Mouse (Mus musculus) heart, adult 2 months (tissue): Measurements from ENCODE around the gene Arntl2. TPM values are rescaled to one million over a fixed set of nuclear protein-coding genes. Genes with fewer than 3 reads are reported as not detected.

ENCODE experiments used
- DNase-seq, 2 experiments: peaks; one replicate each; pipeline ENCODE4 v3.0.0; 2021
- H3K27ac ChIP-seq: fragments of 200-600 bp; 2 replicates; pipeline ENCODE4 v1.8.1; 2022
- H3K27me3 ChIP-seq: fragments of 200-500 bp; 2 replicates; pipeline ENCODE4 v1.6.1; 2012; ENCODE audit warnings: mild to moderate bottlenecking, low read length, inconsistent platforms, mixed read lengths; ENCODE audit not compliant: control insufficient read depth, insufficient read depth
- H3K36me3 ChIP-seq: fragments of 200-500 bp; 2 replicates; pipeline ENCODE4 v1.6.1; 2012; ENCODE audit warnings: low read length, inconsistent platforms; ENCODE audit not compliant: control insufficient read depth, insufficient read depth
- H3K4me1 ChIP-seq: fragments of 200-500 bp; 2 replicates; pipeline ENCODE4 v1.6.1; 2011; ENCODE audit warnings: low read length; ENCODE audit not compliant: control insufficient read depth, insufficient read depth
- H3K4me3 ChIP-seq: fragments of 200-600 bp; 2 replicates; pipeline ENCODE4 v1.8.1; 2022
- H3K79me2 ChIP-seq: fragments of 200-500 bp; replicated peaks from 2 replicates; pipeline ENCODE4 v1.6.1; 2012; ENCODE audit warnings: mild to moderate bottlenecking, inconsistent platforms, low read length, moderate library complexity, mixed read lengths; ENCODE audit not compliant: control insufficient read depth, insufficient read depth
- H3K9ac ChIP-seq: fragments of 200-500 bp; 2 replicates; pipeline ENCODE4 v1.6.1; 2012; ENCODE audit warnings: low read depth, mild to moderate bottlenecking, control low read depth, inconsistent platforms, low read length, mixed read lengths
- CTCF ChIP-seq: fragments of 200-600 bp; IDR thresholded peaks from 2 replicates; pipeline ENCODE4 v1.8.1; 2022; ENCODE audit warnings: antibody characterized with exemption, mild to moderate bottlenecking, moderate library complexity
- EP300 ChIP-seq: fragments of 200-500 bp; IDR thresholded peaks from 2 replicates; pipeline ENCODE4 v1.6.1; 2011; ENCODE audit warnings: low read depth, low read length, control low read depth; ENCODE audit not compliant: insufficient read depth
- POLR2A ChIP-seq: fragments of 200-500 bp; IDR thresholded peaks from 2 replicates; pipeline ENCODE4 v1.6.1; 2011; ENCODE audit warnings: mild to moderate bottlenecking, low read depth, low read length, control low read depth; ENCODE audit not compliant: insufficient read depth
- WGBS: fragments of 180-500 bp; shearing (Covaris S2); methylation state at CpG from one replicate; pipeline ENCODE4 v1.1.7; 2018; 5-methylcytosine and 5-hydroxymethylcytosine counted together
- intact Hi-C: fragments of 180-260 bp; cut with DNase I; formaldehyde crosslinking; loops from one replicate; pipeline ENCODE4 v1.15.1; 2025
- polyA plus RNA-seq: library from polyadenylated mRNA; depleted of rRNA; stranded (reverse); fragments of >200 nt; gene quantifications from 2 replicates; pipeline ENCODE4 v1.2.3, GENCODE M21; 2012; rRNA removed
- total RNA-seq, 2 experiments: library from RNA; stranded (reverse); gene quantifications; 2 replicates each; pipeline ENCODE4 v1.2.3; 2021

Arntl2 gene
- total and polyA plus RNA-seq, 3 experiments = 0.86 to 2.6 (median 1.5) TPM

GRCm38 (mm10) chr6:146881896-146882770 lies 86.3 kb downstream of the Arntl2 start:
- H3K27ac ChIP-seq = no peak overlapping the region
- no peak overlapping the region for H3K4me3 ChIP-seq

More at GRCm38 (mm10) chr6:146881896-146882770, 86.3 kb downstream of the Arntl2 start:
- DNase-seq = no peak
- Histone ChIP-seq H3K4me1 (no peaks in the 10 kb centered on the region; the same call in none of the 2 replicates), H3K9ac (no peak overlapping the region), H3K27me3 (no peaks in the 10 kb centered on the region), H3K36me3 (no peaks in the 10 kb centered on the region), H3K79me2 (no peaks in the 10 kb centered on the region)
- 46% methylated on average over 13 of the region's 13 CpGs for WGBS
- intact Hi-C loops = no loop called here
- TF ChIP-seq POLR2A (no peak), CTCF (no peak), EP300 (no peak)

Other genes with a start within 250 kb of the Arntl2 start
- 10 to 100 TPM; 67.5 to 72.2 TPM for gene Fgfr1op2, start 218.9 kb upstream of the Arntl2 start, total RNA-seq
- 31.3 and 42.6 TPM in 2 replicates for gene Fgfr1op2, start 218.9 kb upstream of the Arntl2 start, polyA plus RNA-seq
- gene Ints13, start 218.2 kb upstream of the Arntl2 start, total RNA-seq = 10 to 100 TPM; 17.8 to 18.2 TPM
- 8.5 and 20.5 TPM in 2 replicates for gene Ints13, start 218.2 kb upstream of the Arntl2 start, polyA plus RNA-seq
- 10 to 100 TPM; 43.0 to 50.5 TPM for gene Med21, start 153.5 kb upstream of the Arntl2 start, total RNA-seq
- gene Med21, start 153.5 kb upstream of the Arntl2 start, polyA plus RNA-seq = 39.4 and 77.7 TPM in 2 replicates
- gene Tm7sf3, start 153.2 kb upstream of the Arntl2 start, total RNA-seq = 10 to 100 TPM; 14.6 to 18.0 TPM
- gene Tm7sf3, start 153.2 kb upstream of the Arntl2 start, polyA plus RNA-seq = 9.7 and 12.2 TPM in 2 replicates
- 10 to 100 TPM; 13.9 to 14.4 TPM for gene Stk38l, start 71.1 kb upstream of the Arntl2 start, total RNA-seq
- 3.1 and 8.0 TPM in 2 replicates for gene Stk38l, start 71.1 kb upstream of the Arntl2 start, polyA plus RNA-seq
- gene Smco2, start 54.0 kb downstream of the Arntl2 start, total RNA-seq = 1 to 10 TPM; 2.0 TPM
- gene Smco2, start 54.0 kb downstream of the Arntl2 start, polyA plus RNA-seq = 0.47 and 0.76 TPM in 2 replicates
- gene Ppfibp1, start 92.4 kb downstream of the Arntl2 start, total RNA-seq = 100 to 1,000 TPM; 102 to 128 TPM
- gene Ppfibp1, start 92.4 kb downstream of the Arntl2 start, polyA plus RNA-seq = 15.4 and 33.7 TPM in 2 replicates
- not detected for gene 1700034J05Rik, start 158.4 kb downstream of the Arntl2 start, total RNA-seq
- gene 1700034J05Rik, start 158.4 kb downstream of the Arntl2 start, polyA plus RNA-seq = not detected in 2 replicates
- gene Rep15, start 236.5 kb downstream of the Arntl2 start, total RNA-seq = under 1 TPM; 0.86 to 0.96 TPM
- gene Rep15, start 236.5 kb downstream of the Arntl2 start, polyA plus RNA-seq = 0.12 and 0.56 TPM in 2 replicates
- gene Mrps35, start 246.7 kb downstream of the Arntl2 start, total RNA-seq = 100 to 1,000 TPM; 168 to 170 TPM
- 28.7 and 38.2 TPM in 2 replicates for gene Mrps35, start 246.7 kb downstream of the Arntl2 start, polyA plus RNA-seq